Mouse (Mus musculus) erythroblast, embryonic 14.5 days (primary cell): ENCODE measurements around the gene Fbxl19.

Experiments
- GATA1 ChIP-seq: IDR thresholded peaks from 2 replicates; pipeline ENCODE4 v1.6.1; 2012; ENCODE audit warnings: low read length, inconsistent platforms, mixed read lengths
- TAL1 ChIP-seq: IDR thresholded peaks from 3 replicates; pipeline ENCODE4 v1.6.1; 2012; ENCODE audit warnings: low read length, inconsistent platforms, mixed read lengths

- TF ChIP-seq GATA1 = no peak
- no peak for TF ChIP-seq TAL1
Observed at GRCm38 (mm10) chr7:127712461-127713385, 31.6 kb upstream of the Fbxl19 start, which contains the start of gene Ctf1.
